Mouse (Mus musculus): ENCODE measurements around the gene 5730596B20Rik.

The 5730596B20Rik gene

DNA sequence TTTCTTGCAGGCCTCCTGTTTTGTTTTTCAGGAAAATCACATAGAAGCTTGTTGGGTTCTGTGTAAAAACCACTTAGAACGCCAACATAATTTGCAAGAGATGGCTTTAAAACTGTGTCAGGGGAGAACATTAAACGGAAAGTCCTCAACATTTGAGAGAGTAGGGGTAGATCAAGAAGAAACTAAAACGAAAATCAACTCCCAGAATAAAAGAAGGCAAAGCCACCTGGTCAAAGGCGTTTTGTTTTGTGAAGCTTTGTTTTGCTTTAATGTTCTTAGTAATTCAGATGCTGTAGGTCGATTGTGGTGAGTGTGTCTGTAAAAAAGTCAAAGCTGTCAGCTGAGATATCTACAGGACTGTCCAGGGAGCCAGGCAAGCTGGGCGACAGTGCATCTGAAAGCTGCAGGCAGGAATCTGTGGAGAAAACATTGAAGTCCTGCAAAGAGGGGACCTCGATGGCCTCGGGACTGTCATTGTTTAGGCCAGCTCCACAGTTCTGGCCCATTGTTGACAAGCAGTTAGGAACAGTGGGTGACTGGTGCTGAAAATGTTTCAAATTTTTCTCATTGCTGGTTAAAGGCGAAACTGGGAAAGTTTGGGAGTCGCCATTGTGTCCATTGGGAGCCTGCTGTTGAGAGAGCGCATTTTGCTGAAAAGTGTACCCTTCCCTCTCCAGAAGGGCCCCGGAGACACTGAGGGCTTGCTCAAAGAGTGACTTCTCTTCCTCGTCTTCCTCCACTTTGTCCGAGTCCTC is 14.5 kb upstream of the 5730596B20Rik start:
- DNase-seq (ENCODE audit: low spot score in 2 of 2), result no peak

GRCm38 (mm10) chr6:52163366-52164031 is 13.8 kb upstream of the 5730596B20Rik start:
- DNase-seq (ENCODE audit: low spot score in 2 of 2), result no peak

DNA sequence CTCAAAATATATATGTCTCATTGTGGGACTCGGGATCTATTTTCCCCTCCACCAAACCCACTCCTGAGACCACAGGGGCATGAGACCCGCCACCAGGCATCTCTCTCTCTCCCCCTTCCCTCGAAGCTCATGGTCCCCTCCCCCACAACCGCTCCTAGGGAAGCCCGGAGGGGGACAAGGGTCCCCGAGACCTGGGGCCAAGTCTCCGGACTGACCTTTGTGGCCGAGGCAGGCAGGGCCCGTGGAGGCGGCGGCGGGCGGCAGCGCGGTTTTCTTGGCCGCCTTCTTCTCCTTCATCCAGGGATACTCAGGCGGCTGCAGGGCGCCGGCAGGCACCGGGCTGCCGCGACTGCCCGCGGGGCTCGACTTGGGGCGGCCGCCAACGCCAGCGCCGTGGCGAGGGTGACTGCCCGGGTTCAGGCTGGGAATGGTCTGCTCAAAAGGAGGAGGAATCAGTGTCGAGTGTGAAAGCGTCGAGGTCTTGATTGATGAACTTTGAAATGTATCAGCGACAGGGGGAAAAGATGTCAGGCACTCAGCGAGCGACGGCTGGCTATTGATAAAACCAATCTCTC is 13.2 kb upstream of the 5730596B20Rik start:
- DNase-seq (ENCODE audit: low spot score in 2 of 2), result no peak

DNA sequence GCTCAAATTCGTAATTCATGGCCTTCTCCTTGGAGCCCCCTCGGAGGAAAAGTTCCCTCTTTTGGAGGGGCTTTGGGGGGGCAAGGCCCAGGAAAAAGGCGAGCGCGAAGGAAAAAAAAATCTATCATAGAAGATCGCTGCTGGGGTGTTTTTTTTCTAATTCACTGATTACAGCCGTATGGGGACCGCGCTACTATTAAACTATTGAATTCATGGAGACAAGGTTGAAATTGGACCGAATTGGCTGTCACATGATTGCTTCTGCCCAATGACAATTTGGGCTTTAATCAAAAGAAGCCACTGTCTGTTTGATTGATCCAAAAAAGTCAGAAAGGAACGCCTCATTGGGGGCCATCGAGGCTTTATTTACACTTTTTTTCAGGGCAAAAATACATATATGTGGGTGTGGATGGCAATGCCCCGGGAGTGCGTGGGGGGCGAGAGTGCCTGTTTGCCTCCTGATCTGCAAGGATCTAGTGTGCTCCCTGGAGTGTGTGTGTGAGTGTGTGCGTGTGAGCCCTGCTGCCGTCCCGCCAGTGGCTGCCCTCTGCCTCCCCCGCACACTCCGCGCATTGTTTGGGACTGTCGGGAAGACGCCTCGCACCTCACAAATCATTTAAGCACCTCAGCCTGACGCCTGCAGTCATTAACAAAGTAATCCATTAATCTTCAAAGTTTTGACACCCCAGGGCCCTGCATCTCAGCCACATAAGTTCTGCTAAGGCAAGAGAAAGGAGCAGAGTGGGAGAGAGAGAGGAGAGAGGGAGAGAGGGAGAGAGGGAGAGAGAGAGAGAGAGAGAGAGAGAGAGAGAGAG is 12.5 kb upstream of the 5730596B20Rik start, which contains the start of gene Hoxa2:
Hoxa2 (minus strand) TSS at position 206 of the 815 bp plus-strand sequence.
- DNase-seq (ENCODE audit: low spot score in 2 of 2), result no peak

DNA sequence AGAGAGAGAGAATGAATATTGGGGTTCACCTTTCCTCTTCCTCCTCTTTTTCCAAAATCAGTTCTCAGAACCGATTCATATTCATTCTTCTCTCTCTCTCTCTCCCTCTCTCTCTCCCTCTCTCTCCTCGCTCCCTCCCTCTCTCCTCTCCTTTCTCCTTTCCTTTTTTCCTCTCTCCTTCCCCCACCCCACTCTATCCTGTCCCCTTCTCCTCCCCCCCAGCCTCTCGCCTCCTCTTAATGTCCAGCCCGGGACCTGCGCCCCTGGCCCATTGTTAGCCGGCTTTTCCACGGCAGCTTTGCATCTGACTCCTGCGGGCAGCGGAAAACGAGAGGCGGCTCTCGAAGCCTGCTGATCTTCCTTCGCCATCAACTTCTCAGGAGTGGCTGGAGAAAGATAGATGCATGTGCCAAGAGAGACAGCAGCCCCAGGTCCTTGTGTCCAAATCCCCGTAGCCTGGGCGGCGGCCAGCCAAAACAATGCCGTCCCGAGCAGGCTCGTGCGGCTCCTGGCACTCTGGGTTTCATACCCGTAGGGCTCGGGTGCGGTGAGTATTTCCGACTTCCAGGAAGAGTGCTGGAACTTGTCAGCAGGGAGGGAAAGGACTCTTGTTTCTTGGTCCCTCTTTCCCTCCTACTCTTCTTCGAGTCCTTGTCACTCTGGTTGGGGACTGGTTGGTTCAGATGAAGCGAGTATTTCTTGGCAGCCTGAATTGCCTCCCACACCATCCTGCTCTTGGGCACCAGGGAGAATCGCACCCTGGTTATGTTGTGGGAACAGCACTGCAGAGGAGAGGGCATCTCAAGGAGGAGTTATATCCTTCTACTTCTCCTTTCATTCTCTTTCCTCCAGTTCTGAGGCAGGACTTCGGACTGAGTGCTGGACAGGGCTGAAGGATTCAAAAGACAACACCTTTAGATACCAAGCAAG is 11.6 kb upstream of the 5730596B20Rik start:
- DNase-seq (ENCODE audit: low spot score in 2 of 2), result no peak

DNA sequence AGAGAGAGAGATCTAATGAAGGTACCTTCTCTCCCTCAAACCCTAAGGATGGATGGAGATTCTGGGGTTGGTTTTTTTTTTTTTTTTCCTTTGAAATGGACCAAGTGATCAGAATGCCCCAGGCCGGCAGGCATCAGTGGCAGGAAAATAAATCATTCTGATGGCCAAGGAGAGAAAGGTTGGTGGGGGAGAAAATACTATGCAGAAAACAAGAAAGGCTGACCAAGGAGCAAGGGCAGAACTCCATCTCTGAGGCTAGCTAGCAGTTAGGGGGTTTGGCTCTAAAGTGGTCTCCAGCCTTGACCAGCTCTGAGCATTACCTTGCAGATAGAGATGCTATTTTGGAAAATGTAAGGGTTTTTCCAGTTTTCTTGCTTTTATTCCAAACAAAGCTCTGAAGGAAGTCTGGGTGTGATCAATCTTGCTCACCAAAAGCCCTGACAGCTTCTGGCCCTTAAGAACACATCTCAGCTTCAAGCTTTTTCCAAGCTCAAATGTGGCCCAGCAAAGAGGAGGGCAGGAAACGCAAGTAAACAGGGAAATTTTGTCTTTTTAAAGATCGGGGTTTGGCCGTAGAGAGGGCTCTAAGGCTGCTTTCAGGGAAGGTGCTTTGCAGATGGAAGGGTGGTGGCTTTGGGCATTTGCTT is 10.7 kb upstream of the 5730596B20Rik start:
- DNase-seq (ENCODE audit: low spot score in 2 of 2), result no peak

DNA sequence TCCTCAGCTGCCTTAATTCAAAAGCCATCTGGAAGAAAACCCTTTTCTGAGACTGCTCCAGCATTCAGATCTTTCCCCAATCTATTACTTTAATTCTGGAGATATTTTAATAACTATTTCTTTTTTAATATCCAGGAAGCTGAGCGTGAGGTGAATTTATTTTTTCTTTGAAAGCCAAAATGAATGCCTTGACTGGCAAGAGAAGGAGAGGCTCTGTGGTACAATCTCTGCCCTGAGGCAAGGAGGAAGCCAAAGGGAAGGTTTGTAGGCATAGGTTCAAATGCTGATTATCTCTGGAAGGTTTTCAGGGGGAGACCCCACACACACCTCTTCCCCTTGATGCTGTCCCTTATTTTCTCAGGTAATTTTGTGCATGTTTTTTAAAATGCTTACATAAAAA is 10.1 kb upstream of the 5730596B20Rik start:
- DNase-seq (ENCODE audit: low spot score in 2 of 2), result no peak

DNA sequence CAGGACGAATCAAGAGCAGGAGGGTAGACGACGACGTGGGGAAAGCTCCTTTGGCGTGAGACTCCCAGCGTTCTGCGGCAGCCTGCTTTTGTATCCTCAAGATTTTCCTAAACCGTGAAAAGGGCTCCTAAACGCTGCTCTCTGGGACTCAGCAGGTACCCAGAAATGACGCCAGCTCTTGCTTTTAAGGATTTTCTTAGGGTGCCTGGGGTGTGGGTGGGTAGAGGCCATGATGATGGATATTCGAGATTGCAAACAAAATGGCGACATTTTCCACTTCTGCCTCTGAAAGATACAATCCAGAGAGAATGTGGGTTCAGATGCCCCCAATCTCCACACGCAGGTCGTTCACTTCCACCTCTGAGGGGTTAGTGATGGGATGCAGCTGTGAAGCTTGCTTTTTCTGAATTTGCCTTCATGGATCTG is 9.5 kb upstream of the 5730596B20Rik start:
- no peak for DNase-seq (ENCODE audit: low spot score in 2 of 2)

DNA sequence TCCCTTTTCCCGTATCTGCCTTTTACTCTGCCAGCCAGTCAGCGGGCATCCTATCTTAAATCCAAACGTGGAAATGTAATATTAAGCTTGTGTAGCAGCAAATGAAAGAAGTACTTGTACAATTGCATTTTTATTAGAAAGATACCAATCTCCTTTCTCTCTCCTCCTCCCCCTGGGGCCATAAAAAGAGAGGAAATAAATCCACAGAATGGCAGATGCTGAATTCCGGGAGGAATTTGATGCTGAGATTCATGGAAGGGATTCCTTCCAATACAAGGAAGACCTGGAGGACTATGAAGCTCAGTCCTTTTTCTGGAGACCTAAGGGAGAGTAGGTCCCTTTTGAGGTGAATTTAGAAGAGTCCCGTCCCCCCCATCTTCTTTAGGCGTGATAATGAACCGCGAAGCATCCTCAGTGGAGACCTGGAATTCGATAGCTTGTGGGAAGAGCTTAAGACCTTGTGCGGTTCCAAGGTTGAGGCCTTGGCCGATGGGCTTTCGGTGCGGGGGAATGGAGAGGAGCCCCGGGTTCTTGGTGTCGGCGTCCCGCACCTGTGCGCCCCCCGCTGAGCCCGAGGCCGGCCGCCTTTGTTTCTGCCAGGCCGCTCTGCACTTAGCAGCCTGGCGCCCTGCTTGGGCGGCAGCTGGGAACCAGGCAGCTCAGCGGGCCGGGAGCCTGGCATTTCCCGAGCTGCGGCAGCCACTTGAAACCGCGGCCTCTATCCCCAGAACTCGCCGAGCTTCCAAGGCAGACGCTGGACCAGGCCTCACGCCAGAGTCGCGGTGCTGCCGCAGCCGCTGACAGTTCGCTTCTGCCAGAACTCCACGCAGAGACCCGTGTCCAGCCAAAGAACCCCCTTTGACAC is 8.9 kb upstream of the 5730596B20Rik start:
- DNase-seq (ENCODE audit: low spot score in 2 of 2), result no peak

DNA sequence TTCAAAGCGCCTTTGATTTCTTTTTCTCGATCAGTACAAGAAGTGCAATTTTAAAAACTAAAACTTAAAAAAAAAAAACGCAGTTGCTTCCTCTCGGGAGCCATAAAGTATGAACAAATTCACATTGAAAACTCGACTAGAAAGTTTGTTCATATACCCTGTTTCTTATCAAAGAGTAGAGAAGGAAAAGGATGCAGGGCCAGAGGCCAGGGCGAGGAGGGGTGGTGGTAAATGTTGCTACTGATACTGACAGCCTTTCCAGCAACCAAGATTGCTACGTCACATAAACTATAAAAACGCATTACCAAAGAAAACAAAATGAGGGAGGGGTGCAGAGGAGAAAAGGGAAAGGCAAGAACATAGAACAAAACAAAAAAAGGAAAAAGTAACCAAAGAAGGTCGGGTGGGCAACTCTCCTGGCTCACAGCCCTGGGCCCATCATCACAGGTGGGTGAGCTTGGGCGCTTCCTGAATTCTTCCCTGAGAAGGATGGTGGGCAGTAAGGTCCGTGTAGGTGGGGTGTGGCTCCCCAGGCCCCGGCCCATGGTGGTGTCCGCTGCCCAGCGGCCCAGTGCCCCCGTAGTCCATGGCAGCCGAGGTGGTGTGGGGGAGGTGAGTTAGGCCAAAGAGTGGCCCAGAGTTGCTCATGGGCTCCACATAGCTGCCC is 7.7 kb upstream of the 5730596B20Rik start:
- DNase-seq (ENCODE audit: low spot score in 2 of 2), result no peak

- no peak for DNase-seq (ENCODE audit: low spot score in 2 of 2)
Measured at GRCm38 (mm10) chr6:52170166-52170897, 7.0 kb upstream of the 5730596B20Rik start.

DNA sequence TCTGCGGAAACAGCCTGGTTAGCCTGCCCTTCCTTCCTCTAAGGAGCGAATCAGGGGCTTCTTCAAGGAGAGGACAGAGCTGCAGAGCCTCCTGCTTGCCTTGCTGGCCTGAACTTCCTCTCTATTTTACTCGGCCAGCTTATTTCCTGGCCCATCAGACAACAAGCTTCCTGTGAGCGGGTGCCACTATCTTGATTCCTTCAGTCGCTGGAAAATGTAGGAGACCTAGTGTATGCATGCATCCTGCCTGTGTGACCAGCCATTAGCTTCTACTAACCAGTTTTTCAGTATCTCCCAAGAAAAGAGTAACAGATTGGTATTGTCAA is 6.4 kb upstream of the 5730596B20Rik start:
- DNase-seq (ENCODE audit: low spot score in 2 of 2), result no peak

DNA sequence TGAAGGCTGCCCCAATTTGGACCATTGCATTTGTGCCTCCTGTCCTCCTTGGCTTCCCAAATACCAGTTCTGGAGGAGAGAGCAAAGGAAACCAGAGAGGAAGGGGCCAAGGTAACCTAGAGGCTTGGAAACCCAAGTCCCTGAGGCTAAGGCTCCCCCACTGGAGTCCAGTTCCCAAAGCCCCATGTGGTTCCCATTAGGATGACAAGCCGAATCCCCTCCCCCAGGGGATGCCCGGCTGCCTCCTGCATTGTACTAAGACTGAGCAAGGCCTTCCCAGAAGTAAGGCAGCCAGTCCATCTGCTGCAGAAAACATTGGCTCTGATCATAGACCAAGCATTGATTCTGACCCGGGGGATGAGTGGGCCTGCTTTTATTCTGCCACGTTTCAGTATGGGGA is 6.0 kb upstream of the 5730596B20Rik start:
- no peak for DNase-seq (ENCODE audit: low spot score in 2 of 2)

DNA sequence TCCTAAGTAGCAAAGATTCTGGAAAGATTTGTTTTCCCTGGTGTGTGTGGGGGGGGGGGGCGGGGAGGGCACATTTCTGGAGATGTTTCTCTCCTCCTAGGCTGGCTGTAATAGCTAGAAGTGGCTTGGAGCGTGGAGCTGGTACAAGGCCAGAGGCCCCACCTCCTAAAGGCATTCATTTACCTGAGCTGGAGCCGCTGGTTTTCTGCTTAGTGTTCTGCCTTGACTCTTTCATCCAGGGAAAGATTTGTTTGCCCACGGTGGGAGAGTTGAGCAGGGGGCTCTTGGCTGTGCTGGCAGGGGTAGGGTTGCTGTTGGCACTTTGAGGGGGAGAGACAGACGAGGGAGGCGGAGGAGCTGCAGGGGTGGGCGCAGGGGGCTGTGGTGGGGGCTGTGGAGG is 5.4 kb upstream of the 5730596B20Rik start:
- DNase-seq (ENCODE audit: low spot score in 2 of 2), result no peak

- peak; percentile 54 to 86 for DNase-seq (ENCODE audit: low spot score in 2 of 2)
Measured at GRCm38 (mm10) chr6:52172501-52172900, 4.8 kb upstream of the 5730596B20Rik start.

DNA sequence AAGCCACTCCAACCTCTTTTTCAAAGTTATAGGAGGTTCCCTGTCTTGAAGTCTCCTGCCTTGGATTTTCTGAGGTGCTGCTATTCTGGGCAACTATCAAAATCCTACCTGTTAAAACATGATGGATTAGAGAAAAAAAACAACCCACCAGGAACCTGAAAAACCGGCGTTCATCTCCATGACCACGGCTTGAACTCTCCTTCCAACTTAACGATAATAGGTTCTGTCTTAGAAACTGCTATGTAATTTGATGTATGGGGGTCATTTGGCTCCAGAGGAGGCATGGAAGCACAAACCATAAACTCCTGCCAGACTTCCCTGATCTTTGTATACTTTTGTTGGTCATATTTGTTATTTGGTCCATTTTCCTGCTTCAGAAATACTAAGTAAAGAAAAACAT is 3.6 kb upstream of the 5730596B20Rik start:
- no peak for DNase-seq (ENCODE audit: low spot score in 2 of 2)

DNA sequence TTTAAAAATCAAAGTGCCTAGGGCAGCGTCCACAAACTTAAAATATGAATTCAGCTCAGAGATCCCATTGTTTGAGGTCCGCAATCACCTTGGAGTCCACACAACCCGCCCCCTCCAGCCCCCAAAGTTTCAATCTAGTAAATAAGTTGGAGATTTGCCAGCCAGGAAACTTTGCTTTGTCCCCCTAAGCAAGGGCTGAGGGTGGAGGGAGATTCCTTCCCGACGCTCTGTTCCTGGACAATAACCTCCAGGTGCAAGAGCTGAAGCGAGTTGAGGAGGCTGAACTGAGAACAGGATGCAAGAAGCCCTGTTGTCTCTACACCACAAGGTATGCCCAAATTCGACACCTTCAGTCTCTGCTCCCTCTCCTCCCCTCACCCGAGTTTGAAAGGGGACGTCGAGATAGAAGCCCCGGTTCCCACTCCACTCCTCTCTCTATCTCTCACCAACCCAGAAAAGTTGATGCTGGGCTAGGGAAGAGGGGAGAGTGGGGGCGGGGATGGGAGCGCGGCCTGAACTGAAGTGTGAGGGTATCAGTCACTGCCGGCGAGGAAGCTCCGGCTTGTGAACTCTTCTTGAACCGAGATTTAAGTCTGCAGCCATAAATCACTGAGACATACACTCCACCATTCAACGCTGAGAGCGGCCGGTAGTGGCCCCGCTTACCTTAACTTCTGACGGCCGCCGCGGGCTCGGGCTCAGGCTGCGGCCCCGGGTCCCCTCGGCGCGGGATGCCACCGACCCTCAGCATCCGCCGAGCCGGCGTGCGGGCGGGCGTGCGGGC is 2.1 kb upstream of the 5730596B20Rik start:
- no peak for DNase-seq (ENCODE audit: low spot score in 2 of 2)

- DNase-seq (ENCODE audit: low spot score in 2 of 2), result no peak
Measured at GRCm38 (mm10) chr6:52175864-52176263, 1.4 kb upstream of the 5730596B20Rik start.
